Mouse (Mus musculus) G1E (cell line): ENCODE data around the gene Ankrd34a.

ENCODE experiments used
- CTCF ChIP-seq: IDR thresholded peaks from 2 replicates; pipeline ENCODE4 v1.5.1; 2012; ENCODE audit warnings: low read depth, low read length, inconsistent platforms, mixed read lengths
- GATA1 ChIP-seq: IDR thresholded peaks from 2 replicates; pipeline ENCODE4 v1.6.1; 2012; ENCODE audit warnings: borderline replicate concordance, low read length, inconsistent platforms, mixed read lengths
- GATA2 ChIP-seq: IDR thresholded peaks from 2 replicates; pipeline ENCODE4 v1.6.1; 2012; ENCODE audit warnings: low read depth, low read length, inconsistent platforms, borderline replicate concordance
- POLR2AphosphoS5 ChIP-seq: IDR thresholded peaks from 2 replicates; pipeline ENCODE4 v1.6.1; 2012; ENCODE audit warnings: low read depth, low read length, inconsistent platforms; ENCODE audit not compliant: insufficient replicate concordance
- TAL1 ChIP-seq: conservative IDR thresholded peaks from 2 replicates; pipeline ENCODE4 v1.6.1; 2012; ENCODE audit warnings: low read depth, low read length, inconsistent platforms, mixed read lengths

DNA sequence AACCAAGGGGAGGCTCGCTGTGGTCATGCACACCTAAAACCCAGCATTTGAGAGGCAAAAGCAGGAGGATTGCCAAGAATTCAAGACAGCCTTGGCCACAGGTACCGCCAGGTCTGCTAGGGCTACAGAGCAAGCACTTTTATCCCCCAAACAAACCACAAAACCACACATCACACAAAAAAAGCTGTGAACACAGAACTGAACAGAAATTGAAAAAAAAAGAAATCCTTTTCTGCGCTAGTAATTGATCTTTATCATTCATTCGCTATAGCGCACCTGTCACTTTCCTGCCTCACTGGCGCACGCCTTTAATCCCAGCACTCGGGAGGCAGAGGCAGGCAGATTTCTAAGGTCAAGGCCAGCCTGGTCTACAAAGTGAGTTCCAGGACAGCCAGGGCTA lies 33.2 kb upstream of the Ankrd34a start:
- TF ChIP-seq TAL1 (no peak), CTCF (no peak), GATA1 (no peak), POLR2AphosphoS5 (no peak), GATA2 (no peak)
